ENCODE assay signal across 11 mouse cellular contexts in genomic region chr1:38478246-38478743, GRCm38 (mm10).
DNase-seq lines count a peak whose midpoint lies in the region; ATAC-seq and TF ChIP-seq lines count a peak whose summit lies in the region.
"Had no signal": no experiment of that assay in that cellular context is flagged by ENCODE, and none has a peak within 500 bp of the region (broad histone marks: within the 10 kb centered on the region; RNA-seq: fewer than 3 reads in every experiment).

No protein-coding gene starts in this region.

- no peak for TF ChIP-seq CTCF in kidney, adult 2 months (conservative IDR thresholded peaks at IDR 0.05; ENCODE audit: insufficient read depth, insufficient read length, low read depth, low read length)
- TF ChIP-seq CTCF in brain, embryonic 14.5 days (IDR thresholded peaks at IDR 0.05; ENCODE audit: borderline replicate concordance, extremely low read depth, insufficient read depth, insufficient read length): no peak
- no peak for TF ChIP-seq CTCF in lung, postnatal 0 days (IDR thresholded peaks at IDR 0.05)

- peak; percentile 98 for TF ChIP-seq EP300 in lung, postnatal 0 days (IDR thresholded peaks at IDR 0.05)

- H3K27ac ChIP-seq in kidney, adult 2 months (ENCODE audit: insufficient read depth, low read depth, low read length): no peak overlapping the region
- H3K27ac ChIP-seq in heart, embryonic 13.5 days (replicated peaks): peak overlapping the region; percentile 3; the same call in 1 of the 2 replicates
- H3K27ac ChIP-seq in lung, postnatal 0 days (ENCODE audit: low read length): no peak overlapping the region
- H3K27ac ChIP-seq in neural tube, embryonic 15.5 days (replicated peaks): no peak overlapping the region
- H3K27ac ChIP-seq: kidney, embryonic 15.5 days; macrophage; neural tube, embryonic 12.5 days; stomach, embryonic 15.5 days had no signal

- DNase-seq in kidney, adult 2 months: peak; percentile 1
- no peak for DNase-seq in kidney, adult 9 months
- peak; percentile 27 for DNase-seq in brain, embryonic 14.5 days (ENCODE audit: low read depth)
- DNase-seq in lung, postnatal 0 days (ENCODE audit: low spot score): peak; percentile 79
- no peak for DNase-seq in gastrocnemius, adult 8-10 months (ENCODE audit: low spot score in 2 of 2)

- H3K4me2 ChIP-seq in heart, embryonic 13.5 days: peak overlapping the region; percentile 36
- H3K4me2 ChIP-seq in lung, postnatal 0 days (replicated peaks; ENCODE audit: low read depth, low read length): no peak overlapping the region
- H3K4me2 ChIP-seq in neural tube, embryonic 15.5 days: no peak overlapping the region
- H3K4me2 ChIP-seq: kidney, embryonic 15.5 days; neural tube, embryonic 12.5 days; stomach, embryonic 15.5 days had no signal

- TF ChIP-seq POLR2A in kidney, adult 2 months (IDR thresholded peaks at IDR 0.05; ENCODE audit: low read depth, low read length): no peak
- TF ChIP-seq POLR2A in brain, embryonic 14.5 days (IDR thresholded peaks at IDR 0.05; ENCODE audit: borderline replicate concordance, extremely low read depth, insufficient read depth, insufficient read length, poor library complexity, severe bottlenecking): no peak

- no peaks in the 10 kb centered on the region for H3K36me3 ChIP-seq in kidney, adult 2 months (ENCODE audit: control insufficient read depth, insufficient read depth, low read length)
- no peaks in the 10 kb centered on the region for H3K36me3 ChIP-seq in heart, embryonic 13.5 days
- no peaks in the 10 kb centered on the region for H3K36me3 ChIP-seq in lung, postnatal 0 days (ENCODE audit: insufficient read depth, low read length)
- no peaks in the 10 kb centered on the region for H3K36me3 ChIP-seq in neural tube, embryonic 15.5 days
- H3K36me3 ChIP-seq: kidney, embryonic 15.5 days; neural tube, embryonic 12.5 days; stomach, embryonic 15.5 days had no signal

- no peaks in the 10 kb centered on the region for H3K4me1 ChIP-seq in kidney, adult 2 months (ENCODE audit: control insufficient read depth, insufficient read depth, low read length)
- peaks cover 30% of the 10 kb centered on the region for H3K4me1 ChIP-seq in heart, embryonic 13.5 days
- peaks cover 2% of the 10 kb centered on the region; the same call in 1 of the 2 replicates for H3K4me1 ChIP-seq in lung, postnatal 0 days (ENCODE audit: insufficient read depth, low read depth, low read length)
- H3K4me1 ChIP-seq in neural tube, embryonic 15.5 days: peaks cover 11% of the 10 kb centered on the region
- H3K4me1 ChIP-seq: neural tube, embryonic 12.5 days; stomach, embryonic 15.5 days had no signal

- H3K27me3 ChIP-seq in kidney, adult 2 months (replicated peaks; ENCODE audit: control insufficient read depth, insufficient read depth, low read length): no peaks in the 10 kb centered on the region
- H3K27me3 ChIP-seq in heart, embryonic 13.5 days (replicated peaks): no peaks in the 10 kb centered on the region
- no peaks in the 10 kb centered on the region for H3K27me3 ChIP-seq in lung, postnatal 0 days (replicated peaks; ENCODE audit: insufficient read depth, low read length)
- no peaks in the 10 kb centered on the region for H3K27me3 ChIP-seq in neural tube, embryonic 15.5 days (replicated peaks)
- H3K27me3 ChIP-seq: kidney, embryonic 15.5 days; neural tube, embryonic 12.5 days; stomach, embryonic 15.5 days had no signal

- no peaks in the 10 kb centered on the region for H3K9me3 ChIP-seq in heart, embryonic 13.5 days
- H3K9me3 ChIP-seq in lung, postnatal 0 days (ENCODE audit: low read length): no peaks in the 10 kb centered on the region
- H3K9me3 ChIP-seq in neural tube, embryonic 15.5 days (replicated peaks): no peaks in the 10 kb centered on the region
- H3K9me3 ChIP-seq: kidney, embryonic 15.5 days; neural tube, embryonic 12.5 days; stomach, embryonic 15.5 days had no signal

- 20% methylated on average over 9 of the region's 9 CpGs for WGBS in kidney, adult 2 months
- WGBS in heart, embryonic 13.5 days: 10% methylated on average over 9 of the region's 9 CpGs
- 9% methylated on average over 9 of the region's 9 CpGs for WGBS in lung, postnatal 0 days
- WGBS in neural tube, embryonic 15.5 days: 66% methylated on average over 9 of the region's 9 CpGs

- H3K9ac ChIP-seq in heart, embryonic 13.5 days: no peak overlapping the region
- no peak overlapping the region for H3K9ac ChIP-seq in lung, postnatal 0 days (replicated peaks; ENCODE audit: low read depth)
- no peak overlapping the region for H3K9ac ChIP-seq in neural tube, embryonic 15.5 days (replicated peaks)
- H3K9ac ChIP-seq: kidney, embryonic 15.5 days; neural tube, embryonic 12.5 days; stomach, embryonic 15.5 days had no signal

- no peak overlapping the region for H3K4me3 ChIP-seq in kidney, adult 2 months (ENCODE audit: insufficient read depth, low read depth, low read length)
- H3K4me3 ChIP-seq in heart, embryonic 13.5 days: no peak overlapping the region
- H3K4me3 ChIP-seq in lung, postnatal 0 days (ENCODE audit: low read depth, low read length): no peak overlapping the region
- no peak overlapping the region for H3K4me3 ChIP-seq in neural tube, embryonic 15.5 days (replicated peaks)
- H3K4me3 ChIP-seq: kidney, embryonic 15.5 days; neural tube, embryonic 12.5 days; stomach, embryonic 15.5 days had no signal

- no peak for ATAC-seq in heart, embryonic 13.5 days (ENCODE audit: extremely low read depth, insufficient number of reproducible peaks, low FRiP score, low TSS enrichment)
- ATAC-seq in lung, postnatal 0 days: peak; percentile 90
- no peak for ATAC-seq in neural tube, embryonic 15.5 days (ENCODE audit: low FRiP score)

Comparison
In these comparisons a context has a peak if more than half of its experiments do, and no peak if none do; other contexts are left out.
1. DNase-seq: peak in kidney, adult 2 months (single experiment), brain, embryonic 14.5 days (single experiment) and lung, postnatal 0 days (single experiment); none in kidney, adult 9 months (single experiment) and gastrocnemius, adult 8-10 months (0 of 2).